Mouse (Mus musculus) frontal cortex, postnatal 25 days (tissue): ENCODE results near the gene Ntn3.

Experiments used
- DNase-seq, 2 experiments: peaks; one replicate each; pipeline ENCODE4 v3.0.0; 2022; ENCODE audit warnings: low spot score in 2 of 2

The Ntn3 gene

DNA sequence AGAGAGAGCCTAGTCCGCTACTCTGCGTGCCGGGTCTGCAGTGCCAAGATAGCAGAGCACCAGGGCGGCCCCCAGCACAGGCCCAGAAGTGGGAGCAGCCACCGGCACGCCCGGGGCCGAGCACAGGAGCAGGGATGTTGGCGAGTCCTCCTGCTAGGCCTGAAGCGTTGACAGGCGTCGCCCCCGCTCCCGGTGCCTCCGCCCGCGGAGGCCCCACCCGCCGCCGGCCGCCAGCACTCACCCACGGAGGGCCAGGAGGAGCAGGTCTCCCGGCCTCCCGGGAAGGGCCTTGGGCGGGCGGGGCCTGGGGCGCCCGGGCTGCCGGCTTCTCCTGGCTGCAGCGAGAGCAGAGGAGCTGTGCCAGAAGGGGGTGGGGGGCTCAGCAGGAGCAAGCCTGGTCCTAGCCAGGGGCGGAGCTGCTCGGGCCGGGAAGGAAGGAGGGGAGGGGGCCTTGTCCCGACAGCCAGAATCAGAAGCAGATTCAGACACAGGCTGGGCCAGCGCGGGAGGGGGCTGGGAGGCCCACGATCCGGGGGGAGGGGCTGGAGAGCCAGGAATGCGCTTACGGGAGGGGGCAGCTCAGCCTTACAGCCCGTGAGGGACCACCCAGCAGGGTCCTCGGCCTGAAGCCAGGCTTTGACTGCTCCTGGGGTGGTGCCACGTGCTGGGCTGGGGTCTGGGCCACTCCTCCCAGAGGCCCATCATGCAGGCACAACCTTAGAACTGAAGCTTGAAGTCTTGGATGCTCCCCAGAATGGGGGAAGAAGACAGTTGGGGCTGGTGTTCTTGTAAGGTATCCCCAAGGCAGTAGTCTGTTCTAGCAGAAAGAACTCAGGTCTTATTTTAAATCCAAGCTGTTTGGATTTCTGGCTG is at the start of gene Ntn3:
Gene Ntn3, minus strand, starts transcription at position 489 of the 873 bp plus-strand sequence.
- DNase-seq: no peak

DNA sequence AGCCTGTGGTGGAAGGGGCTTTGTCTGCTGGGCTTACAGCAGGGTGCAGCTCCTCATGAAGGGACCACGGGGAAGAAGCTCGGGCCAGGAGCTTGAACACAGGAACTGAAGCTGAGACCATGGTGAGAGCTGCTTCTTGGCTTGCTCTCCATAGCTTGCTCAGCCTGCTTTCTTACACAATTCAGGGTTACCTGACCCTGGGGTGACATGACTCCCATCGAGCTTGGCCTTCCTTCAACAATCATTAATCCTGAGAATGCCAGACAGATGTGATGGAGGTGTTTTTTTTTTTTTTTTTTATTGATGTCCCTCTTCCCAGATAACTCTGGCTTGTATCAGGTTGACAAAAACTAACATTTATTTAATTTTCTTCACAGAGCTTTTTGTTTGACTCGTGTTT is 49.6 kb upstream of the Ntn3 start:
- DNase-seq: no peak

DNA sequence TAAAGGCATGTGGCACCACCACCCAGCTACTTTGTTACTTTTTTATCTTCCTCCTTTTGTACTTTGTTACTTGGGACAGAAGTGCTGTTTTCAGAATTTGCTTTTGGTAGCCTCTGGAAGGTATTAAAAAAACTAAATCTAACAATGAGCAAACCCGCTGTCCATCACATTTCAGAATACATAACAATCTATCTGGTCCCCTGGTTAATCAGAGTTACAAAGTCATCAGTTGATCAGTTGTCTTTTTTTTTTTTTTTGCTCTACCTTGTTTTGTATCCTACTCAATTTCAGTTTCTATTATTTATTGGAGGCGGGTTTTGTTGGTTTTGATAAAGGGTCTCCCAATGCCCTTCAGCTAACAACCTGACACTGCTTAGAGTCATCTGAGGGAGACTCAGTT is 43.0 kb upstream of the Ntn3 start:
- no peak for DNase-seq

DNA sequence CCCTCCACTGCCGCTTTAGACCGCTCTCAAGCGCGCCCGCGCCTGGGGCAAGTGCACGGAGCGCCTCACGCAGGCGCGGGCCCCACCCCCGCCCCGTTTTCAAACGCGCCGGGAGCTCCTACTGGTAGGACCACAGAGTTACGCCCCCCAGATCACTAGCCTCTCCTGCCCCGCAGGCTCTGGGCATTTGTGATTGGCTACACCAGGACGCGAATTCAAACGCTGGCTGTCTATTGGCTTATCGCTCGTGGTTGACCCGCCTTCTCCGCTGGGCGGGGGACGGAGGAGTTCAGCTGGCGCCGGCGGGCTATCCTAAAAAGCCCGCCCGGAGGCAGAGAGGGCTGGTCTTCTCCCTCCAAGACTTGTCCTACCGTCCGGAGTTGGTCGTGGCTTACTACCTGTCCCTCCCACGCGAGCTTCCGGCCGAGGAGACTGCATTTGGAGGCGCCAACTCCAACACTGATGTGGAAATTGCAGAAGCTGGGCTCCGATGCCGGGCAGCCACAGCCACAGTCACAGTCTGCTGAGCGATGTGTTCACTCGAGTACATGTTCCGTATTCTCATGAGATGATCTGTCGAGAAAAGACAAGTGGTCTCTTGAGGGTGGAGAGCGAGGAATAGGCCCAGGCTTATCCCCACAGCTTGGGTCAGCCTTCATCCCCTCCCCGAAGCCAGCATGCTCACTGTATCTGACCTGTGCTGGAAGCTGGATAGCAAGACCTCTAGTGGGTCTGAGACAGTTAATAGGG is 42.2 kb upstream of the Ntn3 start, which contains the start of gene Ccnf:
Gene Ccnf, minus strand, starts transcription at position 165 of the 750 bp plus-strand sequence.
- DNase-seq: peak; percentile 82 to 94

DNA sequence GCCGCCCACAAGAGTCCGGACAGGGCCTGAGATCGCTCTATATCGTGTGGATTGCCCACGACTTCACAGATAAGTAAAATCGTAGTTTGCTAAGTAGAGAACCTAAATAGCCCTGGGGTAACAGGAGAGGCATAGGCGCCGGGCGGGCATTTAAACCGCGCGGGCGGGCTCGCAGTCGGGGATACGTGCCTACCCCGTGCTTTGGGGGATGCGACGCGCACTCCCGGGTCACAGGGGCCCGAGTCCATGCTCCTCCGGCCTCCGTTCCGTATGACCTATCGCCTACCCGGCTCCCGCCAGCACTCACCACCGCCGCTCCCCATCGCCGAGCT is 41.6 kb upstream of the Ntn3 start:
- no peak for DNase-seq

DNA sequence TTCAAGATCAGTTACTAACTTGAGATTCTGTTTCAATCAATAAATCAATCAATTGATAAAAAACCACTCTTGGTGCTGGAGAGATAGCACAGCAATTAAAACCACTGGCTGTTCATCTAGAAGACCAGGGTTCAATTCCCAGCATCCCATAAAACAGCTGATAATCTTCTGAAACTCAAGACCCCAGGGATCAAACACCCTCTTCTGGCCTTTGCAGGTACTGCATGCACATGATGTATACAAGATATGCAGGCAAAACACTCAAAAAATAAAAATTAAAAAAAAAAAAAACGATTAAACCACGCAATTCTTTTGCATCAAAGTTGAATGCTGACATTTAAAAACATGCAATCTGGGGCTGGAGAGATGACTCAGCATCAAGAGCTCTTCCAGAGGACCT is 39.3 kb upstream of the Ntn3 start:
- DNase-seq: no peak

DNA sequence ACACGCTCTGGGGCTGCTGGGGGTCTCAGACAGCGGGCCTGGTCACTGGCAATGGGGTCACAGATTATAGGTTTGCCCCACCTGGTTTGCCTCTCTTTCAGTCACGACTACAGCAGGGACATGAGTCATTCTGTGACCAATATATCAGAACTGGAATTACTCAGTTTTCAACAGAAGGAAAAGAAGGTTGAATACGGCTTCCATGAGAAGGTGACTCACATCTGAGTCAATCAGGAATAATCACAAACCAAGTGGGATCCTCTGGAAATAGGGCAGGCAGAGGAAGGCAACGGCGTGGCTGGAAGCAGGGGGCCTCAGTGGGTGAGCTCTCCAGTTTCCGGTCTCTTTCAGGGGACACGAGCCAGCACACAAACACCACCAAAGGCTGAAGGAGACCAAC is 34.7 kb upstream of the Ntn3 start:
- DNase-seq: no peak

DNA sequence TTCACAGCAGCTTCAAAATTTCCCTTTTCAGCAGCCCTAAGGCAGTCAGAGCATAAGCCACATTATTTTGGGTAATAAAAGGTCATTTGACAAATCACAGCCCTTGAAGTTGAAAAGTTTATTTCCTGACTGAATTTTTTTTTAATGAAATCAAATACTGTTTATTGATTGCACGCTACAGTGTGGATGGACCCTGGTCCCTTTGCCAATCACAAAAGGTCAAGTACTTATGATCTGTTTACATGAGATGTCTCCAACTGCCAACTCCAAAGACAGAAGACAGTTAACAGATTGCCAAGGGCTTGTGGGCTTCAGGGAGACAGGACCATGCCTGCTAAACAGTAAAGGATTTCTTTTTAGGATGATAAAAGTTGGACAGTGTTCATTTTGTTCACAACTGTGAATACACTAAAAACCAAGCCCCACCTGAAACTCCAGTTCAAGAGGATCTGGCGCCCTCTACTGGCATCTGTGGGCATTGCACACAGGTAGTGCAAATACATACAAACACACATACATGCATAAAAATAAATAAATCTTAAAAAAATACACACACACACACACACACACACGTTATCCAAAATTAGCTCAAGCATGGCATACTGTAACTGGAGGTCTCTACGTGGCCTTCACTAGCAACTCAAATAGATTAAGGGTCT is 34.1 kb upstream of the Ntn3 start:
- peak in 1 of 2 experiments; percentile 15 for DNase-seq

DNA sequence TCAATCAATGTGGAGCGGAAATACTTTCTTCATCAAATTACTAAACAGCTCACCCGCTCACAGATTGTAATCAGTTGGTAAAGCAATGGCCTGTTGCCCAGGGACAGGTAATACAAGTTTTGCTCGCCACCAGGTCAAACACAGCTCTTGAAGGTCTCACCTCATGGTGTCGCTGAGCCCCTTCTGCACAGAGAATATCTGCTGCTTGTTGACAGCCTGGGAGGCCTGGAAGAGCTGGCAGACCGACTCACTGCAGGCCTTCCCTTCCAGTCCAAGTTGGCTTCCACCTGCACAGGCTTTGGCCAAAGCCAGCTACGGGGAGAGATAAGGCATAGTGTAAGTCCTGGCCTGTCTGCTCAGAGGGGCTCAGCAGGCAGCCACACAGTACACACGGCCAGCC is 27.6 kb upstream of the Ntn3 start:
- no peak for DNase-seq

DNA sequence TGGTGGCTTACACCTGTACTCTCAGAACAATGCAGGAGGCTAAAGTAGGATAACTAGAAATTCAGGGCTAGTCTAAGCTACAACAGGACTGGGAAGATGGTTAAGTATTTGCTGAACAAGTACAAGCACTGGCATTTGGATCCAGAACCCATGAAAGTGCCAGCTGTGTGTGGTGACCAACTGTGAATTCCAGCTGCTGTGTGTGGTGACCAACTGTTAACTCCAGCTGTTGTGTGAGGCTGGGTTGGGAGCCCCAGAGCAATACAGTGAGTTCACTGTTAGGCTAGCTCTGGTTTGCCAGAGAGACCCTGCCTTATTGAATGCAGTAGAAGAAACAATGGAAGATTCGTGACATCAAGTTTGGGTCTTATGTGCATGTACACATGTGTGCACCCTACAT is 27.1 kb upstream of the Ntn3 start:
- no peak for DNase-seq

DNA sequence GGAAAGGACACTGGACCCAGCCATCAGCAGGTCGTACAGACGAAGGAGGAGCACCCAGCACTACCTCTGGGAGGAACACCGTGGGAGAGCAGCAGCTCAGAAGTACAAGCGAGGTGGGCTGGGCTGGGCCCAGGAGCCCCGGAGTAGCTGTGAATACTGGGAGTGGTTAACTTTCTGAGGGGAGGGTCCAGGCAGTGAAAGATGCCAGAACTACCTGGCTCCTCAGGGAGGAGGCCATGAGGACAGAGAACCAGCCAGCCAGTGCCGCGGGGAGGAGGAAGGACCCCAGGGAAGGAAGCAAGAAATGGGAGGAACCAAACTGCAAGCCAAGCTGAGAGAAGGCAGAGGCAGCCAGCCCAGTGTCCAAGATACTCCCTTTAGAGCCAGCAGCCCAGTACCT is 18.6 kb upstream of the Ntn3 start:
- DNase-seq: no peak

DNA sequence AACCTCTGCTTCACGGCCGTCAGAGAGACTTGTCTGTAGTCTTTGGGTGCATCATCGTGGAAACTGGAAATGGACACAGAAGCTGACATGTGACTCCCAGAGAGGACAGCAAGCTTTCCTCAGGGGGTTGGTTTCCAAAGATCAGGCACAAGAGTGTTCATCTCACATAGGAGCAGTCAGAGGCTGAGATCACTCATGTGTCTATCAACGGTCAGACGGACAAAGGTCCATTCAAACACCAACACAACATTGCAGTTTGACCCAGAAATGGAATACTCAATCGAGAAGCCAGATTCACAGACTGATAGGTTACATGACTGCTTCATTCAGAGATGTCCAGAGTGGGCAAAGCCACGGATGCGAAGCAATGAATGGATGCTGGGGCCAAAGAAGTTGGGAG is 17.4 kb upstream of the Ntn3 start:
- DNase-seq: no peak

DNA sequence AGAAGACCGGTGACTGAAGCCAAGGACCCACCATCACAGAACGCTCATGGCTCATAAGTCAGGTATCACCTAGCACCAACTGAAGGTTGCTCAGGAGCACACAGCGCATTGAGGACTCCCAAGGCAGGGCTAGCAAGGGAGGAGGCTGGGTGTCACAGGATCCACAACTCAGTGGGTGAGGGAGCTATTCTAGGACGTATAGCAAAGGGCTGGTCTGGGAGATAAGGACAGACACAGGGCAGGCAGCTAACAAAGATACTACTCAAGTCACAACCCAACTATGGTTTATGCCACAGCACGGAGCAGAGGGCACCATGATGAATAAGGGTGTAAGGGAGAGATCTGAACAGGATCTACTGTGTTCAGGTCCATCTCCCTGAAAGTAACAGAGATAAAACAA is 16.5 kb upstream of the Ntn3 start:
- no peak for DNase-seq

DNA sequence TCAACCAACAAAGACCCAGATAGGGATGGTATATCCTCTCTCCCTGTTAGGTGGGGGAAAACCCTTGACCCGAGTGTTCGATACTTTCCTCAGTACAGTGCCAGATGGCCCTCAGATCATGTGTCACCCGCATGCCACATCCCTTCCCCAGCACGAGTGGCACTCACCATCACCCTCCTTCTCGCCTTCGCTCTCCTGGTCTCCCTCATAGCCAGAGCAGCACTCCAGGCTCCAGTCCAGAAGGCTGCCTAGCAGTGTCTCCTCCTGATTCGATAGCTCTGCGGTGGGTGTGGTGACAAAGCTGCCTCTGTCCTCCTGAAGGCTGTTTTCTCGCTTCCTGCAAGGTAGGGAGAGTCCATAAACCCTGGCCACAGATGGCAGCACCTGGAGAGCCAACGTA is 15.4 kb upstream of the Ntn3 start:
- DNase-seq: no peak

DNA sequence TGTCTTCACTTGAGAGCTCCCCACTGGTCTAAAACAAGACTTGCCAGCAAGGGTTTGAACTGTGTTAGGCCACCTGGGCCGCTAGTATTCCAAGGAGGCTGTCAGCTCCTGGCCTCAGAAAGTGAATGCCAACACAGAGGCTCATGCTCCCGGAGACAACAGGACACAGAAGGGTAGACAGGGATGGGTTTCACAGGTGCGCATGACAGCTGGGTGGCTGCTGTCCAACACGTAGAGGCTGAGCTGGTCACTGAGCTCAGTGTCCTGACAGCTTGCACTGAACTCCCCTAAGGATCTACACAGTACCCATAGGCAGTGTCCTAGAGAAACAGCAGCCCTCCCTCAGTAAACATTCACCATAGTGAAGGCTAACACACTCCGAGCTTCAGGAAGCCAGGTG is 14.2 kb upstream of the Ntn3 start:
- DNase-seq: no peak

DNA sequence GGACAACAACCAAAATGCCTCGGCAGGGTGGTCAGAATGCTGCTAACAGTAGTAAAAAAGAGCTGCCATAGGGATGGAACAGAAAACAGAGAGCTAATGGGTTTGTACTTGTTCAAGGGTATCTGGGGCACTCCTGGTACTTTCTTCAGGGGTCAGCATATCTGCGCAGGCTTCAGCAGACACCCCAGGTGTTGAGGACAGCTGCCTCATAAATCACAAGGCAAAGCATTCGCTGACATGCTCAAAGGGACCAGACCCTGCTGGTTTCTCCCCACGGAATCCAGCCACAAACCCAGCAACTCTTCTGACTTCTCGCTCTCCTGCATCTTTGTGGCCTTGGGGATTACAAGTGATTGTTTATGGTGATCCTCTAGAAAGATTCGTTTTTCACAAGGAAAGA is 13.3 kb upstream of the Ntn3 start:
- no peak for DNase-seq

DNA sequence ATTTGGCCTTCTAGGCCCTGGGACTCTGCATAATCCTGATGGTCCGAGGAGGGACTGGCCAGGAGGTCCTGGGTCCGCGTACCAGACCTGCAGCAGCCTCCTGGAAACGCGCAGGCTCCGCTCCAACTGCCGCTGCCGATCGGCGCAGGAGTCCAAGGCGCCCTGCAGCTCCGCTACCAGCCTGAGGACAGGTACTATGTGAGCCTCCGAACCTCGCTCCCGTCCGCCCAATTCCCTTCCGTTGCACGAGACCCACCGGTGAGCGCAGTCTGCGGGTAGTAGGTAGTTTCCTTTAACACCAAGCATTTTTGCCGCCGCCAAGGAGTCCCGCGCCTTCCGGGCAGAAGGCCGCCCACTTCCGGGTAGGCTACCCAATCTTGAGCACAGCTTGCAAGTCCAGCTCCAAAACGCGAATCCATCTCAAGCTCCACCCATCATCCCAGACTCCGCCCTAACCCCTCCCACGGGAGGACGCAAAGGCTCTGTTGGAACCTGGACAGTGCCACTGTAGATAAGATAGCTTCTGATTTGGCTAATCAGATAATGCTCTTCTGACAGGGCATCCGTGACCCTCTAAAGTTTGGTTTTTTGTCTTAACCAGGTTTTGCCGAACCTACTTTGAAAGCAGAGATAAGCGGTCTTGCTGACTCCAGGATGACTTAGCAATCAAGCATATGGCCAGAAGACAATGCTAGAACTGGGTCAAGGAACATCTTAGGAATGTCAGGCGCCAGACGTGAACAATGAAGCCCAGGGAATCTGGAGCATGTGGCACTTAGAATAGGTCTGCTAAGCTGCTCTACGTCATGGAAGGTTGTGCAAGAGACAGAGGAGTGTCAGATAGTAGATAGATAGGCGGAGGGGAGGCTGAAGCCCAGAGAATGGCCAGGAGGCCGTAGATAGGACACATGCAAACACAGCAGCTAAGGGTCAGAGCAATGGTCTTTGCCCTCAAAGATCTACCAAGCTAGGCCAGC is 11.4 kb upstream of the Ntn3 start, which contains the start of gene Tedc2:
Gene Tedc2, minus strand, starts transcription at position 417 of the 977 bp plus-strand sequence.
- DNase-seq: peak; percentile 78 to 82

DNA sequence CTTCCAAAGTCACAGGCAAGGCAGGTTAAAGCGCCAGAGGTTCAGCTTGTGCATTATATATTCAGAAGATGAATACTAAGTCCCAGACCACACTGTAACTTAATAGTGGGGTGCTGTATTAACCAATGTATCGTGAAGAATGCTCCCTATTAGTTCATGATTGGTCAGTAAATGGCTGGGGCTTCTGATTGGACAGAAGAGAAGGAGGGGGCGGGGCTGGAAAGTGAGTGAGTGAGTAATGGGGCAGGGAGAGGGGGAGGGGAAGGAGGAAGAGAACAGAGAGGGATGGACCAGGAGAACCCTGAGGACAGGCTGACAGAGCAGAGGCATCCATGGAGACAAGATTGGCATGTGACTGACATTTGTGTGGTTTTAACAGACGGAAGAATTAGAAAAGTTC is 7.5 kb upstream of the Ntn3 start:
- no peak for DNase-seq

DNA sequence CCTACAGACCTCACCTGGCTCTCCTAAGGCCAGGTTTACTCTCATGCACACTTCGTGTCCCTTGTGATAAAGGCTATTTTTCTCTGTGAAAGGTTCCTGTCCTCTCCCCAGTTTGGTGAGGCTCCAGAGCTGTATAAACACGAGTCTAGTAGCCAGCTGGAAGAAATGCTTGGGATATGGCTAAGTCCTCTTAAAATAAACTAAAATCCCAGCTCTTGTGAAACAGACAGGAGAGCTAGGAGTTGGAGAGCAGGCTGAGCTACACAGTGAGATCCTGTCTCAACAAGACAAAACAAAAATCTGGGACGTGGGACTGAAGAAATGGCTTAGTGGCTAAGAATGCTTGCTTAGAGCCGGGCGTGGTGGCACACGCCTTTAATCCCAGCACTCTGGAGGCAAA is 3.9 kb upstream of the Ntn3 start:
- DNase-seq: no peak

DNA sequence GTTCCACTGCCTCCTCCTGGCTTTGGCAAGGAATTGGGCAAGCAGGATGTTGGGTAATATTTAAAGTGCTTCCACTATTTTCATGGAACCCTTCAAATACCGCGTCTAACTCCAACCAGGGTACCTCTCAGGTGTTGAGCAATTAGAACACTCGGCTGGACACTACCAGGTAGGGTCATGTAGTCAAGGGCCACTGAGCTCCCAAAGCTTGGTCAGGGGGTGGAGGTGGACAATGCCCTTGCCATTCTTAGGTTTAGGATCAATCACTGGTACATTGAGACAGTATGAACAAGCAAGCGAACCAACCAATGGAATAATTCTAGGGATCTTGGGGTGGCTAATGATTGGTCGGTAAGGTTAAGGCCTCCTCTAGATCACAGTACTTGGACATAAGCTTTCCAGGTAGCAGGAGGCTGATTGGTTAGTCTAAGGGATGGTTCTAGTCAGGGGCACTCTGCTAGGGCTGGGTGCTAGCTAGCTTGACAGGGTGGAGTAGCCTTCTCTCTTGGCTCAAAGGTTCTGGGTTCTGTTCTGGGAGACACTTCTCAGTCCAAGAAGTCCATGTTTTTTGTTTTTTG is 3.2 kb upstream of the Ntn3 start:
- DNase-seq: no peak
